Mouse (Mus musculus): ENCODE results near the gene Olfr739. TPM values are rescaled to one million over a fixed set of nuclear protein-coding genes. Genes with fewer than 3 reads are reported as not detected.

Olfr739 gene
- not detected in 2 replicates for polyA plus RNA-seq (2014; fragmentation: Nextera tagmentation; extraction: Ambion mirVana)

GRCm38 (mm10) chr14:50418326-50418725 is at the start of gene Olfr739:
TSS of gene Olfr739 (plus strand) at chr14:50418626.
- H3K27ac ChIP-seq (ENCODE audit: low read depth, low read length): no peak within 1 kb of the TSS
- ATAC-seq (ENCODE audit: low FRiP score): no peak
- no peaks in the 10 kb centered on the region for H3K9me3 ChIP-seq (ENCODE audit: control insufficient read depth, low read length)
- no peak within 1 kb of the TSS for H3K9ac ChIP-seq (ENCODE audit: low read length)
- H3K4me2 ChIP-seq: no peak within 1 kb of the TSS
- H3K4me1 ChIP-seq (ENCODE audit: control insufficient read depth, insufficient read depth, low read length): no peaks in the 10 kb centered on the region
- H3K36me3 ChIP-seq (ENCODE audit: control insufficient read depth, insufficient read depth, low read length): no peaks in the 10 kb centered on the region
- H3K4me3 ChIP-seq (ENCODE audit: low read depth, low read length): no peak within 1 kb of the TSS
- no peak for DNase-seq (ENCODE audit: low spot score, missing footprints)
- no peaks in the 10 kb centered on the region for H3K27me3 ChIP-seq (ENCODE audit: control insufficient read depth, insufficient read depth, low read length)
- WGBS: 77% methylated on average over 2 of the region's 2 CpGs

GRCm38 (mm10) chr14:50380863-50381262 is 37.6 kb upstream of the Olfr739 start, which contains the start of gene Olfr736:
TSS of gene Olfr736 (plus strand) at chr14:50381163.
- 89% methylated on average over 2 of the region's 2 CpGs for whole genome bisulfite sequencing
- Histone ChIP-seq H3K9ac (ENCODE audit: low read length) (no peak within 1 kb of the TSS), H3K4me1 (ENCODE audit: control insufficient read depth, insufficient read depth, low read length) (no peaks in the 10 kb centered on the region), H3K9me3 (ENCODE audit: control insufficient read depth, low read length) (no peaks in the 10 kb centered on the region), H3K36me3 (ENCODE audit: control insufficient read depth, insufficient read depth, low read length) (no peaks in the 10 kb centered on the region), H3K27ac (ENCODE audit: low read depth, low read length) (no peak within 1 kb of the TSS), H3K4me3 (ENCODE audit: low read depth, low read length) (no peak within 1 kb of the TSS), H3K27me3 (ENCODE audit: control insufficient read depth, insufficient read depth, low read length) (no peaks in the 10 kb centered on the region), H3K4me2 (no peak within 1 kb of the TSS)
- DNase-seq (ENCODE audit: low spot score, missing footprints): peak; percentile 83
- no peak for ATAC-seq (ENCODE audit: low FRiP score)

- Histone ChIP-seq H3K27me3 (ENCODE audit: control insufficient read depth, insufficient read depth, low read length) (no peaks in the 10 kb centered on the region), H3K9me3 (ENCODE audit: control insufficient read depth, low read length) (no peaks in the 10 kb centered on the region), H3K36me3 (ENCODE audit: control insufficient read depth, insufficient read depth, low read length) (no peaks in the 10 kb centered on the region), H3K4me3 (ENCODE audit: low read depth, low read length) (no peak within 1 kb of the TSS), H3K4me2 (no peak within 1 kb of the TSS), H3K27ac (ENCODE audit: low read depth, low read length) (no peak within 1 kb of the TSS), H3K9ac (ENCODE audit: low read length) (no peak within 1 kb of the TSS), H3K4me1 (ENCODE audit: control insufficient read depth, insufficient read depth, low read length) (no peaks in the 10 kb centered on the region)
- 85% methylated on average over 1 of the region's 1 CpGs for WGBS
- ATAC-seq (ENCODE audit: low FRiP score): no peak
- DNase-seq (ENCODE audit: low spot score, missing footprints): no peak
Observed at GRCm38 (mm10) chr14:50407268-50407667, 11.2 kb upstream of the Olfr739 start, which contains the start of gene Olfr738. TSS of gene Olfr738 (plus strand) at chr14:50407568.

- Histone ChIP-seq H3K27ac (ENCODE audit: low read depth, low read length) (no peak within 1 kb of the TSS), H3K36me3 (ENCODE audit: control insufficient read depth, insufficient read depth, low read length) (no peaks in the 10 kb centered on the region), H3K9me3 (ENCODE audit: control insufficient read depth, low read length) (no peaks in the 10 kb centered on the region), H3K27me3 (ENCODE audit: control insufficient read depth, insufficient read depth, low read length) (no peaks in the 10 kb centered on the region), H3K4me3 (ENCODE audit: low read depth, low read length) (no peak within 1 kb of the TSS), H3K4me1 (ENCODE audit: control insufficient read depth, insufficient read depth, low read length) (no peaks in the 10 kb centered on the region), H3K9ac (ENCODE audit: low read length) (no peak within 1 kb of the TSS), H3K4me2 (no peak within 1 kb of the TSS)
- 77% methylated on average over 3 of the region's 3 CpGs for WGBS
- DNase-seq (ENCODE audit: low spot score, missing footprints) (no peak), ATAC-seq (ENCODE audit: low FRiP score) (no peak)
Observed at GRCm38 (mm10) chr14:50445245-50445644, 26.8 kb downstream of the Olfr739 start, which contains the start of gene Olfr740. TSS of gene Olfr740 (plus strand) at chr14:50445545.

- no peaks in the 10 kb centered on the region for H3K36me3 ChIP-seq (ENCODE audit: control insufficient read depth, insufficient read depth, low read length)
- WGBS: 69% methylated on average over 2 of the region's 2 CpGs
- H3K4me1 ChIP-seq (ENCODE audit: control insufficient read depth, insufficient read depth, low read length): no peaks in the 10 kb centered on the region
- no peak within 1 kb of the TSS for H3K4me2 ChIP-seq
- no peak within 1 kb of the TSS for H3K9ac ChIP-seq (ENCODE audit: low read length)
- no peak within 1 kb of the TSS for H3K4me3 ChIP-seq (ENCODE audit: low read depth, low read length)
- H3K27me3 ChIP-seq (ENCODE audit: control insufficient read depth, insufficient read depth, low read length): no peaks in the 10 kb centered on the region
- H3K27ac ChIP-seq (ENCODE audit: low read depth, low read length): no peak within 1 kb of the TSS
- H3K9me3 ChIP-seq (ENCODE audit: control insufficient read depth, low read length): no peaks in the 10 kb centered on the region
- DNase-seq (ENCODE audit: low spot score, missing footprints): no peak
- no peak for ATAC-seq (ENCODE audit: low FRiP score)
Observed at GRCm38 (mm10) chr14:50472438-50472837, 54.0 kb downstream of the Olfr739 start, which contains the start of gene Olfr741. TSS of gene Olfr741 (plus strand) at chr14:50472738.

Other genes with a start within 250 kb of the Olfr739 start
- gene Olfr730, start 230.4 kb upstream of the Olfr739 start, polyA plus RNA-seq (2014; fragmentation: Nextera tagmentation; extraction: Ambion mirVana): not detected in 2 replicates
- gene Olfr731, start 176.8 kb upstream of the Olfr739 start, polyA plus RNA-seq (2014; fragmentation: Nextera tagmentation; extraction: Ambion mirVana): not detected in 2 replicates
- not detected in 2 replicates for gene Olfr732, start 134.4 kb upstream of the Olfr739 start, polyA plus RNA-seq (2014; fragmentation: Nextera tagmentation; extraction: Ambion mirVana)
- not detected in 2 replicates for gene Olfr733, start 117.1 kb upstream of the Olfr739 start, polyA plus RNA-seq (2014; fragmentation: Nextera tagmentation; extraction: Ambion mirVana)
- not detected in 2 replicates for gene Olfr734, start 91.9 kb upstream of the Olfr739 start, polyA plus RNA-seq (2014; fragmentation: Nextera tagmentation; extraction: Ambion mirVana)
- gene Olfr735, start 69.8 kb upstream of the Olfr739 start, polyA plus RNA-seq (2014; fragmentation: Nextera tagmentation; extraction: Ambion mirVana): not detected in 2 replicates
- not detected in 2 replicates for gene Tlr11, start 60.7 kb upstream of the Olfr739 start, polyA plus RNA-seq (2014; fragmentation: Nextera tagmentation; extraction: Ambion mirVana)
- not detected in 2 replicates for gene Olfr736, start 37.5 kb upstream of the Olfr739 start, polyA plus RNA-seq (2014; fragmentation: Nextera tagmentation; extraction: Ambion mirVana)
- gene Olfr738, start 11.1 kb upstream of the Olfr739 start, polyA plus RNA-seq (2014; fragmentation: Nextera tagmentation; extraction: Ambion mirVana): not detected in 2 replicates
- not detected in 2 replicates for gene Olfr740, start 26.9 kb downstream of the Olfr739 start, polyA plus RNA-seq (2014; fragmentation: Nextera tagmentation; extraction: Ambion mirVana)
- not detected in 2 replicates for gene Olfr741, start 54.1 kb downstream of the Olfr739 start, polyA plus RNA-seq (2014; fragmentation: Nextera tagmentation; extraction: Ambion mirVana)
- not detected in 2 replicates for gene Olfr742, start 85.0 kb downstream of the Olfr739 start, polyA plus RNA-seq (2014; fragmentation: Nextera tagmentation; extraction: Ambion mirVana)
- gene Olfr743, start 103.2 kb downstream of the Olfr739 start, polyA plus RNA-seq (2014; fragmentation: Nextera tagmentation; extraction: Ambion mirVana): not detected in 2 replicates
- gene Olfr744, start 196.3 kb downstream of the Olfr739 start, polyA plus RNA-seq (2014; fragmentation: Nextera tagmentation; extraction: Ambion mirVana): not detected in 2 replicates
- not detected in 2 replicates for gene Olfr745, start 220.8 kb downstream of the Olfr739 start, polyA plus RNA-seq (2014; fragmentation: Nextera tagmentation; extraction: Ambion mirVana)
- not detected in 2 replicates for gene Olfr746, start 228.5 kb downstream of the Olfr739 start, polyA plus RNA-seq (2014; fragmentation: Nextera tagmentation; extraction: Ambion mirVana)

All from midbrain, embryonic 11.5 days (tissue).